Mouse (Mus musculus): ENCODE measurements around the gene Smyd3.
A peak's percentile ranks its signal among the peaks of the same experiment; 100 is the strongest.

Smyd3 gene

DNA sequence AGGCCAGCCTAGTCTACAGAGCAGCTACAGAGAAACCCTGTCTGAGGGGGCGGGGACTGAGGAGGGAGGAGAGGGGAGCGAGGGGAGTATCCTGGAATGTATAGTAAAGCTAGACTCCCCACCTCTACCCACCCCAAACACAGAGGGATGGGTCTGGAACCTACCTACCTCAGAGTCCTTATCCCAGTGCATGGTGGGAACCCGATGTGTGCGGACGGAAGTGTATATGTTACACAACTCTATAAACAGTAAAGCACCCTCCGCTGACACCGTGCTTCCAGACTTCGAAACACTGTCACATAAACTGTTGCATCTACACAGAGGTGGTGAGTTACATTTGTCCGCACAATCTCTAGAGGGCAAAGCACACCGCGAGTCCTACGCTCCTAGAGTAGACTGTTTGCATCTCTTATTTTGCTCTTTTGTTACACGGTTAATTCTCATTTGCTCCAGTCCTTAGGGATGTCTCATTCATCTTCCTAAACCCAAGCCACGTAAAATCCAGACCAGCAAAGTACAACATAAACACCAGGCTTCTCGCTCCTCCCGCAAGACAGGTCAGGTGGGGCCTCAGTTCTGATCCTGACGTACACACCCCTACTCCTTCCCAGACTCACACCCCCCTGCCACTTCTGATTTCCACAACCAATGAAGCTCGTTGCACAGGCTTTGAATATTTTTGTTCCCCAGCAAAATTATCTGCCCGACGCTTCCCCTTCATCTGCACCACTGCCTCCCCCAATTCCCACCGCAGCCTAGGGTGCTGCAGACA is 714 bp downstream of the Smyd3 start:
- DNase-seq (ENCODE audit: low read depth), result peak; percentile 47

DNA sequence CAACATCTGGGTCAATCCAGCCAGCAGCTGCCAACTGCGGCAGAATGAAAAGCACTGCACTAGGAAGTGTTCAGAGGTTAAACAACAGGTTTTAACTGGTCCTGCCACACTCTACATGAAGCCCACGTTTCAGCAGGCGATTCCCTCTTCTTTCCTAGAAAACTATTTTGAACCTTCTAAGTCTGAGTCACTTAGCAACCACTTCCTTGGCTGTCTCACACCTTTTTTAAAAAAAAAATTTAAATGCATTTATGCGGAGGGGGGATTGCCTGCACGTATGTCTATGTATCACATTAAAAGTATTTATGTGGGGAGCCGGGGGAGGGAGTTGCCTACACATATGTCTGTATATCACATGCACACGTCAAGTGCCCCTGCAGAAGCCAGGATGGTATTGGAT is 5.9 kb downstream of the Smyd3 start:
- no peak for DNase-seq (ENCODE audit: low read depth)

DNA sequence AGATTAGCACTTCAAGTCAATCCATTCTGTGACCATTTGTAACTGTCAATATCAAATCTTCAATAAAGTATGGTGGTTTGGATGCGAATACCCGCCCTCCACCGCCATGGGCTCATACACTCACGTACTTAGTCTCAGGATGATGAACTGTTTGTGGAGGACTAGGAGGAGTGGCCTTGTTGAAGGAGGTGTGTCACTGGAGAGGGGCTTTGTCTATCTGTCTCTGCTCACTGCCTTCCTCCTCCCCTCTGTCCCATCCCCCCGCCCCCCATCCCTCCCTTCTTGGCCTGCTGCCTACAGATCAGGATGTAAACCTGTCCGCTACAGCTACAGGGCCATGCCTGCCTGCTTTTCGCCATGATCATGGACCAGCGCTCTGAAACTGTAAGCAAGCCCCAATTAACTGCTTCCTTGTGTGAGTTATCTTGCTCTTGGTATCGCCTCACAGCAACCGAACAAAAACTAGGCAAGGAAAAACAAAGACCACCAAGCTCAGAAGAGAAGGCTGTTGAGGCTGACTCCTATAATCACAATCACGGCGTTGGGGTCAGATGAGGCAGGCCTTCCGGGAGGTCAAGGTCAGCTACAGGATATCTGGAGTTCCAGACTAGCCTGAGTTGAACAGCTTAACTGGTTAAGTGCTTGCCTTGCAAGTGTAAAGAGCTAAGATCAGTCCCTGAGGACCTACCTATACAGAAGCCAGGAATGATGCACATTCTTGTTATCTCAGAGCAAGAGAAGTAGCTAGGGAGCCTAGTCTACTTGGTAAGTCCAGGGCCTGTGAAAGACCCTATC is 7.1 kb downstream of the Smyd3 start:
- no peak for DNase-seq (ENCODE audit: low read depth)

- DNase-seq (ENCODE audit: low read depth), result peak; percentile 78
Measured at GRCm38 (mm10) chr1:179506530-179507315, 11.1 kb downstream of the Smyd3 start.

DNA sequence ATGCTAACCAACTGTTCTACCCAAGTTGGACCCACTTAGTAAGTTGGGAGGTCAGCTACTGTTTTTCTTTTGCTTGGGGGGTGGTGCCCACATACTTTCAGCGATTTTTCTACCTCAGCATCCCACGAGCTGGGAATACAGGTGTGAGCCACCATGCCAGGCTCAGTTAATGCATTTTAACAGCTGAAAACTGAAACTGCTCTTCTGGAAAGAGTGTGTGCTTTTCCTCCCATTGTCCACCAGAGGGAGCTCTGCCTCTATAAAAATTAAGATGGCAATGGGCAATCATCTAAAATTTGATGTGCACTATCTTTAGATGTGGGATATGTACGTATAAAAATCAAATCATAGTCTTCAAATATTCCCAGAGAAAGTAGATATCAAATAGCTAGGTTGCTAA is 15.3 kb downstream of the Smyd3 start:
- DNase-seq (ENCODE audit: low read depth), result peak; percentile 73

GRCm38 (mm10) chr1:179499257-179499656 is 18.6 kb downstream of the Smyd3 start:
- DNase-seq (ENCODE audit: low read depth), result no peak

DNA sequence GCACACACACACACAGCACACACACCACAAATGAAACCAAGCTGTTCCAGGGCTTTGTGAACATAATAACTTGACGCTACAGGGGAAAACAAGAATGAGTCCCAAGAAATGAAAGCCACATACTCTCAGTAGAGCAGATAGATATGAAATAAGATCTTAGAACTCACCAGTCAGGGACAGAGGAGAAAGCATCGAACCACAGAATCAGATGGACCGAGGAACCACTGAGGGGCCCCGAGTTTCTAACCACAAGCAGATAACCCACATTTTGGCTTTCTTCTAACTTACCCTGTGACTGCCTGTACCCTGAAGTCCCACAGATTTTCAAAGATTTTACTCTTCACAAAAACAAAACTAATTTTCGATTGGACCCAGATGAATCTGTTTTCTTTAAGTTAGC is 24.9 kb downstream of the Smyd3 start:
- DNase-seq (ENCODE audit: low read depth), result no peak

- no peak for DNase-seq (ENCODE audit: low read depth)
Measured at GRCm38 (mm10) chr1:179488520-179488919, 29.3 kb downstream of the Smyd3 start.

DNA sequence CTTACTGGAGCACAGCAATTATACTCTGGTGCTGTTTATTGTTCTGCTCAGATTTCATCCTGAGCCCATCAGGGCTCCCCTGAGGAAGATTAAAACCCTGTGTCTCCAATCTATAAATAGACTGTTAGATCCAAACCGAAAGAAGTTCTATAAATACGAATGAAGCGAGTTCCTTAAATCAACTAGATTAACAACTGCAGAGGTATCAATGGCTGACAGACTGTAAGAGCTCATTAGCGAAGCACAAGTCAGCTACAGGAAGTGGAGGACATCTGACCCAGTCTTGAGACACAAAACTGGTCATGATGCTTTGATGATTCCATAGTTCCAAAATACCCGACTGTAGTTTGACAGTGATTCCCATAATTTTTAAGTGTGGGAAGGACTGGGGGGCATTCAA is 29.9 kb downstream of the Smyd3 start:
- no peak for DNase-seq (ENCODE audit: low read depth)

DNA sequence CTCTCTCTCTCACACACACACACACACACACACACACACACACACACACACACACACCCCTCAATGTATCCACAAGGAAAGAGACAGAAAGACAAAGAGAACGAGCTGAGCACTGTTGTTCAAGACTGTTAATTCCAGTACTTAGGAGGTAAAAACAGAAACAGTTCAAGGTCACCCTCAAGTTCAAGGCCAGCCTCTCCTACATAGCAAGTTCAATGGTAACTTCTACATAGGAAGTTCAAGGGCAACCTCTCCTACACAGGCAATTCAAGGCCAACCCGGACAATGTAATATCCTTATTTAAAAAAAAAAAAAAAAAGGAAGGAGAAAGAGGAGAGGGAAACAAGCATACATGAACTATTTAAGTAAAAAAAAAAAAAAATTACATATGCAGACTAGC is 30.6 kb downstream of the Smyd3 start:
- no peak for DNase-seq (ENCODE audit: low read depth)

GRCm38 (mm10) chr1:179485784-179486540 is 31.9 kb downstream of the Smyd3 start:
- no peak for DNase-seq (ENCODE audit: low read depth)

DNA sequence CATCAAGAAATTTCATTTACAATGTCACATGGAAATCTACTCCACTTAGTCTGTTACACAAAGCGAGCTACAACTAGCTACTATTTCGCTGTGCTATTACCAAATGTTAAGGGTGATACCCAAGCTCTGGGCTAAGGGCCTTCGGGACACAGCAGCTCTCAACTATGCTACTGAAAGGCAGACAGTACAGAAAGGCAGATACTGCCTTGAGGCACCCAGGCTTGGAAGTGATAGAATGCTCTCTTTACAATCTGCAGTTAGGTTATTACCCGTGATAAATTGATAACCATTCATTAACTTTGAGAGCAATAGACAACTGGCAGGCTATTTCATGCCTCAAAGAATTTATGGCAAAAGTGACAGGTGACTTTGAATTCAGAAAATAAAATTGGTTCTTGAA is 37.0 kb downstream of the Smyd3 start:
- DNase-seq (ENCODE audit: low read depth), result no peak

DNA sequence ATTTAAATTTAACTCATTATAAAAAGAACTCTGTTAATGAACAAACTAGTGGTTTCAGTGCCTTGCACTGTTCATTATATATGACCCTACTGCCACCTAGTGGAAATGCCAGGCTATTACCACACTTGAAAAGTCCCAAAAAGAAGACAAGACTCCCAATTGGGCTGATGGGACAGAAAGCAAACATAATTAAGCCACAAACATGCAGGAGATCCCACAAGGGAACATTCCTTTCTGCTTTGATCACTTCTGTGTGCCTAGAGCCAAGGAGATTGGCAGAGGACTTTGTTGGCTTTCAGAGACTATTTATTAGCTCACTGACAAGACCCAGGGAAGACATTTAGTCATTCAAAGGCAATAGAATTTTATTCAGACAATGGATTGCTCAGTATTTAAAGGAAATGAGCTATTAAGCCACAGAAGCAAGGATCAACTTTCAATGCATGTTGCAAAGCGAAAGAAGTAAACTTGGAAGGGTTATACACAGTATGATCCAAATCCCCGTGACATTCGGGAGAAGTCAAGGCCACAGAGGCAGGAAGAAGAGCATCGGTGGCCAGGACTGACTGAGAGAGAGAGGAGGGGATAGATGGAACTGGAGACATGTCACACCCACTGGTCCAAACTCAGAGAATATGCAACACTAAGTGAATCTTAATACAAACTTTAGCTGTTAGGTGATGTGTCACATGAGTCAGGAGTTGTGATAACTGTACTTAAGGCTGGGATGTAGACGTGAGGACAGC is 40.5 kb downstream of the Smyd3 start:
- peak; percentile 93 for DNase-seq (ENCODE audit: low read depth)

DNA sequence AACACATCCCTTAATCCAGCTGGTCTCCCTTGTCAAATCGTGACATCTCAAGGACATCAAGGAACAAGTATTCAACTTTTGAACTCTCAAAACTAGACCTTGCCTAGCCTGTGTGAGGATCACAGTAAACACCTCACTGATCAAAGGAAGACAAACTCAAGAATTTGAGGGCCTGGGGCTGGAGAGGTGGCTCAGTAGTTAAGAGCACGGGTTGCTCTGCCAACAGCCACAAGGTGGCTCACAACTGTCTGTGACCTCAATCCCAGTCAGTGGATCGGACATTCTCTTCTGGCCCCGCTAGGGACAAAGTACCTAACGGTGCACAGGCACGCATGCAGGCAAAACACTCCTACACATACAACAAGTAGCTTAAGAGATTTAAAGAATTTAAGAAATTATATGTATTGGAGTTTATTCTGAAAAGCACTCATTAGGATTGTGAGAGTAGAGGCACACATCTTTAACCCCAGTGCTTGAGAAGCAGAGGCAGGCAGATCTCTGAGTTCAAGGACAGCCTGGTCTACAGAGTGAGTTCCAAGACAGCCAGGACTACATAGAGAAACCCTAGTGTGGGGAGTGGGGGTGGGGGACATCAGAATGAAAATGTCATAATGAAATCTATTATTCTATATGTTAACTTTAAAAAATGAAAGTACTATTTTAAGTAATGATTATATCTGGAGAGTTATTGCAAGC is 41.2 kb downstream of the Smyd3 start:
- peak; percentile 61 for DNase-seq (ENCODE audit: low read depth)

GRCm38 (mm10) chr1:179474776-179475175 is 43.1 kb downstream of the Smyd3 start:
- DNase-seq (ENCODE audit: low read depth), result no peak

DNA sequence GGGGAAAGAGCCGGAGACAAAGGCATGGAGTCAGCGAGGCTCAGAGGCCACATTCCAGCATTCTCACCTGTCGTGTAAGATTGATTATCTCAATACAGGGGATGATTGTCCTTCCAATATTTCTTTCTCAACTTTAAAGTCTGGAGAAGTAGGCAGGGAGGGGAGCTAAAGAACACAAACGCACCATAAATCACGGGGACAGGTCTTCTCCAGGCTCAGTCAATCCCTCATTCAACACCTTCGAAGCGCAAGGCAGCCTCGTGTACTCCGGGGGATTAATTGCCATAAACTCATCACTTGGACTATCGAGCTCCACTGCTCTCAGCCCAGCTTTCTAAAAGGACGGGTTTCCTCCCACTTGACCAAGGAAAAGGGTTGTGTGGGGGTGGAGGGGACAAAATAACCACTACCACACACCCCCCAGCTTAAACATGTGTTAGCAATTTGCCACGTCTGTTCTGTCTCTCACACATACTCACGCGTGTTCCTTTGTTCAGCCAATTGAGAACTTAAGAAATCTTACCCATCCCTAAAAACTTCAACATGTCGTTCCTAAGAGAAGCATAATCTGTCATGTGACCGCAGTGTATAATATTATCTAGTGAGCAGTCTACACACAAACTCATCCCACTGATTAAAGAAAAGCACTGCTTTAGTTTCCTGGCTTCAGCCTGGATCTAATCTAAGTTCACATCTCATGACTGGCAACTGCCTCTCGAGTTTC is 43.8 kb downstream of the Smyd3 start:
- DNase-seq (ENCODE audit: low read depth), result no peak

GRCm38 (mm10) chr1:179467970-179468369 is 49.9 kb downstream of the Smyd3 start:
- DNase-seq (ENCODE audit: low read depth), result no peak

DNA sequence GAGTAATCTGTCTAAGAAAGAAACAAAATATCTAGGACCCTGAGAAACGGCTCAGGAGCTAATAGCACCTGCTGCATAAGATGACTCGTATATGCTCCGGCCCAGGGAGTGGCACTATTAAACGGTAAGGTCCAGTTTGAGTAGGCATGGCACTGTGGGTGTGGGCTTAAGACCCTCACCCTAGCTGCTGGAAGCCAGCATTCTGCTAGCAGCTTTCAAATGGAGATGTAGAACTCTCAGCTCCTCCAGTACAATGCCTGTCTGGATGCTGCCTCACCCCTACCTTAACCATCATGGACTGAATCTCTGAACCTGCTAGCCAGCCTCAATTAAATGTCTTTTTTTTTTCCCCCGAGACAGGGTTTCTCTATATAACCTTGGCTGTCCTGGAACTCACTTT is 55.5 kb downstream of the Smyd3 start:
- DNase-seq (ENCODE audit: low read depth), result no peak

GRCm38 (mm10) chr1:179461019-179461814 is 56.6 kb downstream of the Smyd3 start:
- DNase-seq (ENCODE audit: low read depth), result no peak
